Mouse (Mus musculus) heart, embryonic 12.5 days (tissue): ENCODE results near the gene Slc25a45. TPM values are rescaled to one million over a fixed set of nuclear protein-coding genes. Genes with fewer than 3 reads are reported as not detected.

Experiments used
- ATAC-seq: fragments of 200-750 bp; cut with Nextera tagmentation; 2 replicates; pipeline ENCODE4 v1.8.0; 2017; ENCODE audit warnings: moderate TSS enrichment, moderate library complexity; ENCODE audit not compliant: insufficient number of reproducible peaks, low FRiP score
- H3K27ac ChIP-seq: fragments of 300-500 bp; sonication (generic); 2 replicates; pipeline ENCODE4 v1.5.1; 2016; ENCODE audit warnings: mild to moderate bottlenecking, moderate library complexity; ENCODE audit not compliant: poor library complexity, severe bottlenecking
- H3K27me3 ChIP-seq: fragments of 300-500 bp; sonication (generic); replicated peaks from 2 replicates; pipeline ENCODE4 v1.6.1; 2016; ENCODE audit warnings: mild to moderate bottlenecking, moderate library complexity
- H3K36me3 ChIP-seq: fragments of 300-500 bp; sonication (generic); 2 replicates; pipeline ENCODE4 v1.6.1; 2016; ENCODE audit warnings: mild to moderate bottlenecking, moderate library complexity
- H3K4me1 ChIP-seq: fragments of 300-500 bp; sonication (generic); replicated peaks from 2 replicates; pipeline ENCODE4 v1.6.1; 2016; ENCODE audit warnings: mild to moderate bottlenecking
- H3K4me2 ChIP-seq: fragments of 300-500 bp; sonication (generic); 2 replicates; pipeline ENCODE4 v1.6.1; 2016; ENCODE audit warnings: mild to moderate bottlenecking, moderate library complexity
- H3K4me3 ChIP-seq: fragments of 300-500 bp; sonication (generic); 2 replicates; pipeline ENCODE4 v1.5.1; 2016; ENCODE audit warnings: mild to moderate bottlenecking
- H3K9ac ChIP-seq: fragments of 300-500 bp; sonication (generic); 2 replicates; pipeline ENCODE4 v1.6.1; 2016; ENCODE audit warnings: mild to moderate bottlenecking, moderate library complexity
- H3K9me3 ChIP-seq: fragments of 300-500 bp; sonication (generic); replicated peaks from 2 replicates; pipeline ENCODE4 v1.6.1; 2016; ENCODE audit warnings: mild to moderate bottlenecking, moderate library complexity
- WGBS: fragments of 180-500 bp; shearing (Covaris S2); methylation state at CpG from one replicate; pipeline ENCODE4 v1.1.7; 2016; 5-methylcytosine and 5-hydroxymethylcytosine counted together
- polyA plus RNA-seq: library from polyadenylated mRNA; unstranded; fragments of >200 nt; fragmentation: Nextera tagmentation; extraction: Ambion mirVana; gene quantifications from 2 replicates; pipeline ENCODE4 v1.2.1, GENCODE M21; 2016

Gene Slc25a45
- polyA plus RNA-seq, 1 experiment from 2014 or later: 3.9 TPM

DNA sequence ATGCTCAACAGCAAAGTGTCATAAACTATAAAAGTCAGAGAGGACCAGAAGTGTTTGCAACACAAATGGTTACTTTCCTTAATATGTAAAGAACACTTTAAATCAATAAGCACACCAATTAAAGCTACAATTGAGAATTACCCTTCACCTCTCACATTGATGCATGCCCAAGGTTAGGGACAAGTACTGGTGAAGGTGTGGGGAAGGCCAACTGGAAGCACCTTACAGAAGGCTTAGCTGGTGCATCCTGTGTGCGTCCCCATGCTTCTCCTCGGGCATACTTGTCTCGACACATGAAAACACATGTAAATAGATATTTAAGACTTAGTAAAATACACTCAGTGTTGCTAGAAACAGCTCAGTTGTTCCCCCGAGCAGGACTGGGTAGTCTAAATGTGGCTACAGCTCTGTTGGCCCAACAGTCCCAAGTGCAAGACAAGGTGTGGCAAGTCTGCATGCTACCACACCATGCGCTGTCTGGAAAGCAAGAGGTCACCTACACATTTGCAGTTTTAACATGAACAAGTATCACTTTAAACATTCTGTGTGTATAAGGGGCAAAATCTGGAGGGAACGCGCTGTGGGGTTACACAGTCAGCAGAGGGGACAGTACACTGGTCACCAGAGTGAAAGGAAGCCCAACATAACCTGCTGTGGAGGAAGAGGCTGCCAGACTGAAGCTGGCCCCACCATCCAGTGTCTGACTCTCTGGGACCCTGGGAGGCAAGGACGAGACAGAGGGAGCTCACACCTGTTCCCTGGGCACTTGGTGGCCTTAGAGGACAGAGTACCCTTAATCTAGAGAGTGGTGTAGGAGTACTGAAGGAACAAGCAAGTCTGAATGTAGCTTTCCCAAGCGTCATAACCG lies 42.3 kb upstream of the Slc25a45 start:
- no peak for ATAC-seq
- no peak overlapping the region for H3K4me2 ChIP-seq
- H3K27me3 ChIP-seq: no peaks in the 10 kb centered on the region
- no peak overlapping the region for H3K27ac ChIP-seq
- no peaks in the 10 kb centered on the region for H3K9me3 ChIP-seq
- H3K4me1 ChIP-seq: peaks cover 24% of the 10 kb centered on the region
- no peak overlapping the region for H3K9ac ChIP-seq
- 88% methylated on average over 10 of the region's 10 CpGs for WGBS
- H3K36me3 ChIP-seq: 0 out of 2 replicates have a peak, but pooled peaks cover under 1% of the 10 kb centered on the region
- no peak overlapping the region for H3K4me3 ChIP-seq

GRCm38 (mm10) chr19:5835922-5836430 lies 41.6 kb upstream of the Slc25a45 start:
- H3K9ac ChIP-seq: no peak overlapping the region
- H3K4me1 ChIP-seq: peaks cover 29% of the 10 kb centered on the region
- H3K36me3 ChIP-seq: no peaks in the 10 kb centered on the region
- ATAC-seq: no peak
- H3K27ac ChIP-seq: no peak overlapping the region
- no peak overlapping the region for H3K4me3 ChIP-seq
- 86% methylated on average over 8 of the region's 8 CpGs for WGBS
- H3K27me3 ChIP-seq: no peaks in the 10 kb centered on the region
- H3K9me3 ChIP-seq: no peaks in the 10 kb centered on the region
- H3K4me2 ChIP-seq: no peak overlapping the region

DNA sequence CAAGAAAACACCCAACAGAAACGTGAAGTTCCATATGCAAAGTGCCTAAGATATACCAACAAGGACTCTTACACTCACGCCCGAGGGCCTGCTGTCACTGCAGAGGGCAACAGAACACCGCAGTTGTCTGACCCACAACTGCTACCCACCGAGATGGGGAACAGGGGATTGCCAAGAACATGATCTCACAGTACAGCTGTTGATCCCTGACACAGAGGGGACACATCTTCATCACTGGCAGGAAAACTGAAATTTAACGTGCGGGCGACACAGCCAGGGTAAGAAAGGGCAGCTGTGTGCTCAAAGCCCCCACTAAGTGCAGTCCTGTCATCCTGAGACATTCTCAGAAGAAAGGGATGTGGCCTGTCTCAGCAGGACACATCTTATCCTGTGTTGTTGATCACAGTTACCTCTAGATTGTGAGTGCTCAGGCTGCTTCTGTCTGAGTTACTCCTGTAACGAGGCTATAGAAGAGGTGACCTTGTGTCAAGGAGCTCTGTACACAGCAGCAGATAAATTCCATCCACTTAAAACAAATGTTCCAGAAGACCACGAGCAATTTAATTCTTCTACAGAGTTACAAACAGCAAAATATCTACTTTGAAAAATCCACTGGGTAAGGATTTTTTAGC lies 40.6 kb upstream of the Slc25a45 start:
- Histone ChIP-seq H3K4me3 (no peak overlapping the region), H3K9me3 (no peaks in the 10 kb centered on the region), H3K27me3 (no peaks in the 10 kb centered on the region), H3K9ac (peak overlapping the region; percentile 51; the same call in 1 of the 2 replicates), H3K4me2 (no peak overlapping the region), H3K4me1 (peaks cover 32% of the 10 kb centered on the region), H3K36me3 (no peaks in the 10 kb centered on the region), H3K27ac (peak overlapping the region; percentile 81)
- no peak for ATAC-seq
- WGBS: 58% methylated on average over 10 of the region's 10 CpGs

DNA sequence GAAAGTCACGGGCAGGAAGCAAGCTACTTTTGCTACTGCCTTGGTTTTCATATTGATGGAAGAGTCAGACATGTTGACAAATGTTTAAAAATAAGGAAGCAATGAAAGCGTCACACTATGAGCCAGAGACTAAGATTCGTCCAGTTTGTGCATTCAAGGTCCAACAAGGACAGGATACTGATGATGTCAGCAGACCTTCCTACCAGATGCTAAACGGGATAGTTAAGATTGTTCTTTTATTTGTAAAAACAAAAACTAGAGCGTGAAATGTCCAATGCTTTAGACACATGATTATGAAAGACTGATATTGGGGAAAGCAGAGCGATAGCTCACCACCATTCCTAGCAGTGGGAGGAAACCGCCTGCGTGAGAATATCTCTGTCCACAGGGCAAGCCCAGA lies 40.0 kb upstream of the Slc25a45 start:
- peak overlapping the region; percentile 51; the same call in 1 of the 2 replicates for H3K9ac ChIP-seq
- no peak for ATAC-seq
- H3K27me3 ChIP-seq: no peaks in the 10 kb centered on the region
- H3K27ac ChIP-seq: peak overlapping the region; percentile 81
- no peak overlapping the region for H3K4me3 ChIP-seq
- H3K36me3 ChIP-seq: no peaks in the 10 kb centered on the region
- WGBS: 54% methylated on average over 8 of the region's 8 CpGs
- no peak overlapping the region for H3K4me2 ChIP-seq
- H3K9me3 ChIP-seq: no peaks in the 10 kb centered on the region
- peaks cover 33% of the 10 kb centered on the region for H3K4me1 ChIP-seq

DNA sequence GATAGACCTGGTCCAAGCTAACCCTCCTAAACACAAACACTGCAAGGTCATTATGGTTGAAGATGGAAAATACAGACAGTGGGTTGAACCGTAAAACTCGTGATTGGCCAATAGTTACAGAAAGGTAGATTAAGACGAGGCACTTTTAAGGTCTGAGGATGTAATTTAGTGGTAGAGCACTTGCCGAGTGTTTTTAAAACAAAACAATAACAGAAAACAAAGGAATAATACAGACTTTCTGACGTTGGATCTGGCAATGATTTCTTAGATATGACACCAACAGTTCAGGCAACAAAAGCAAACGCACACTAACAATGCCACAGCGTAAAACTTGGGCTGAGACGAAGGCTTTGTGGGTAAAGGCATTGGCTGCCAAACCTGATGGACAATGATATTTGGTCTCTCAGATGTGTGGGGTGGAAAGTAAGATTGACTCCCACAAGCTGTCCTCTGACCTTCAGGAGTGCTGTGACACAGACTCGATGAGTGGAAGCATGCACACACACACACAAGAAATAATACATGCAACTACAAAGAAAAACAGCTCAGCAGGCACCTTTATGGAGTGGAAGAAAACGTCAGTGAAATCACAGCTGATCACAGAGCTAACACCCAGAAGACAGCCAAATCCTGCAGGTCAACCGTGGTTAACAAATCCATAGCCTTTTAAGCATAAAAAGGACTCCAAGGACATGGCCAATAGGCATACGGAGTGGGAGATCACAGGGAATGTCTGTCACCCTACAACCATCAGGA lies 39.3 kb upstream of the Slc25a45 start:
- WGBS: 80% methylated on average over 12 of the region's 12 CpGs

DNA sequence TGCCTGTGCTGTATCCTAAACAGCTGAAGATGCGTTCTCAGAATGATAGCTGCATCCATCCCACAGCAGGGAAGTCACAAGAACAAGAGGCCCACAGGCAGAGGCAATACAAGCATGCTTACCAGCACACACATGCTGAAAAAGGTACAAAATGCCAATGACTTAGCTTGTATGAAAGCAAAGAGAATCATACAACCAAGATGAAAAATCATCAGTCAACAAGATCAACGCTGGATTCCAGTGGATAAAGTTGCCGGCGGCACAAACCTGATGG lies 38.8 kb upstream of the Slc25a45 start:
- H3K4me3 ChIP-seq: no peak overlapping the region
- H3K4me1 ChIP-seq: peaks cover 43% of the 10 kb centered on the region
- WGBS: 91% methylated on average over 4 of the region's 4 CpGs
- no peaks in the 10 kb centered on the region for H3K36me3 ChIP-seq
- no peak overlapping the region for H3K9ac ChIP-seq
- H3K4me2 ChIP-seq: no peak overlapping the region
- H3K27ac ChIP-seq: no peak overlapping the region
- no peaks in the 10 kb centered on the region for H3K9me3 ChIP-seq
- no peaks in the 10 kb centered on the region for H3K27me3 ChIP-seq
- ATAC-seq: no peak

More for the DNA sequence above, 39.3 kb upstream of the Slc25a45 start:
- Histone ChIP-seq H3K4me2 (no peak overlapping the region), H3K9ac (no peak overlapping the region), H3K4me1 (peaks cover 38% of the 10 kb centered on the region), H3K36me3 (no peaks in the 10 kb centered on the region), H3K4me3 (no peak overlapping the region), H3K27me3 (no peaks in the 10 kb centered on the region), H3K9me3 (no peaks in the 10 kb centered on the region), H3K27ac (no peak overlapping the region)
- ATAC-seq: no peak

- Histone ChIP-seq H3K4me1 (peaks cover 49% of the 10 kb centered on the region), H3K27ac (no peak overlapping the region), H3K4me3 (no peak overlapping the region), H3K4me2 (no peak overlapping the region; the same call in 1 of the 2 replicates), H3K27me3 (no peaks in the 10 kb centered on the region), H3K9me3 (no peaks in the 10 kb centered on the region), H3K36me3 (no peaks in the 10 kb centered on the region), H3K9ac (no peak overlapping the region)
- ATAC-seq: no peak
- WGBS: 78% methylated on average over 14 of the region's 14 CpGs
These were observed 38.1 kb upstream of the Slc25a45 start for GRCm38 (mm10) chr19:5839317-5840085.

- 0 out of 2 replicates have a peak overlapping the region, but pooled peaks have one; percentile 19 for H3K27ac ChIP-seq
- no peak overlapping the region for H3K4me3 ChIP-seq
- WGBS: 69% methylated on average over 18 of the region's 18 CpGs
- H3K9me3 ChIP-seq: no peaks in the 10 kb centered on the region
- H3K36me3 ChIP-seq: no peaks in the 10 kb centered on the region
- no peak overlapping the region for H3K9ac ChIP-seq
- ATAC-seq: no peak
- no peaks in the 10 kb centered on the region for H3K27me3 ChIP-seq
- peaks cover 57% of the 10 kb centered on the region for H3K4me1 ChIP-seq
- H3K4me2 ChIP-seq: no peak overlapping the region
These were observed 37.3 kb upstream of the Slc25a45 start for GRCm38 (mm10) chr19:5840086-5840889.

- Histone ChIP-seq H3K27ac (peak overlapping the region; percentile 19; the same call in 1 of the 2 replicates), H3K9me3 (no peaks in the 10 kb centered on the region), H3K27me3 (no peaks in the 10 kb centered on the region), H3K36me3 (no peaks in the 10 kb centered on the region), H3K4me1 (peaks cover 60% of the 10 kb centered on the region), H3K9ac (no peak overlapping the region), H3K4me2 (peak overlapping the region; percentile 39; the same call in 1 of the 2 replicates), H3K4me3 (no peak overlapping the region)
- 89% methylated on average over 9 of the region's 9 CpGs for WGBS
- no peak for ATAC-seq
These were observed 36.7 kb upstream of the Slc25a45 start for GRCm38 (mm10) chr19:5840890-5841388.
